Mouse (Mus musculus): Measurements from ENCODE around the gene Tenm4. TPM values are rescaled to one million over a fixed set of nuclear protein-coding genes. Genes with fewer than 3 reads are reported as not detected.

The Tenm4 gene
- polyA plus RNA-seq, 2 experiments, result 12.7 to 37.4 TPM

GRCm38 (mm10) chr7:96267266-96267665, 96.2 kb downstream of the Tenm4 start:
- WGBS, result 33% methylated on average over 6 of the region's 6 CpGs
- H3K27me3 ChIP-seq (ENCODE audit: control insufficient read depth, insufficient read depth, low read length), result no peaks in the 10 kb centered on the region
- H3K9me3 ChIP-seq (ENCODE audit: control insufficient read depth, low read length), result no peaks in the 10 kb centered on the region
- H3K4me2 ChIP-seq (replicated peaks; ENCODE audit: low read depth, low read length, severe bottlenecking), result no peak overlapping the region
- no peak overlapping the region for H3K9ac ChIP-seq (ENCODE audit: low read depth, low read length, severe bottlenecking)
- DNase-seq (ENCODE audit: low spot score), result peak; percentile 82
- no peak overlapping the region for H3K4me3 ChIP-seq (replicated peaks; ENCODE audit: low read length)
- no peak overlapping the region for H3K27ac ChIP-seq (replicated peaks; ENCODE audit: low read depth, low read length)
- H3K36me3 ChIP-seq (ENCODE audit: control insufficient read depth, insufficient read depth, low read length), result no peaks in the 10 kb centered on the region
- H3K4me1 ChIP-seq (ENCODE audit: control insufficient read depth, insufficient read depth, low read length), result peaks cover 8% of the 10 kb centered on the region
- ATAC-seq (ENCODE audit: low FRiP score, low read depth), result peak; percentile 53
- TF ChIP-seq POLR2A (IDR thresholded peaks at IDR 0.05; ENCODE audit: borderline replicate concordance, extremely low read depth, insufficient read depth, insufficient read length), result no peak

DNA sequence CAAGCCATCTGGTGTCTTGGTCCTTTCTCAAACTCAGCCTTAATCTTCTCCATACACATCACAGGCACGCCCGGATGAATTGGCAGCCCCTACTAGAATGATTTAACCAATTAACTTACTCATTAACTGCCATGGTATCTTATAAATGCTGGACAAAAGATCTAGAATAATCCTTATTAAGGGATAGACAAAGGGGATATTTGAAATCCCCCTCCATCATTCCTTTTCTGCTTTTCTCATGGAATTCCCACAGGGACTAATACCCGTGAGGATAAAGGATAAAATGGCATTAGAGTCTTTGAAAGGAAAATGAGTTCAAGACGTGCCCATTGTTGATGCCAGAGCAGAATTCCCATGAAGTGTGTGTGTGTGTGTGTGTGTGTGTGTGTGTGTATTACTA, 99.6 kb downstream of the Tenm4 start:
- Histone ChIP-seq H3K9ac (ENCODE audit: low read depth, low read length, severe bottlenecking) (no peak overlapping the region), H3K27ac (replicated peaks; ENCODE audit: low read depth, low read length) (no peak overlapping the region), H3K9me3 (ENCODE audit: control insufficient read depth, low read length) (no peaks in the 10 kb centered on the region), H3K27me3 (ENCODE audit: control insufficient read depth, insufficient read depth, low read length) (no peaks in the 10 kb centered on the region), H3K4me3 (replicated peaks; ENCODE audit: low read length) (no peak overlapping the region), H3K4me2 (replicated peaks; ENCODE audit: low read depth, low read length, severe bottlenecking) (no peak overlapping the region), H3K4me1 (ENCODE audit: control insufficient read depth, insufficient read depth, low read length) (peaks cover 5% of the 10 kb centered on the region), H3K36me3 (ENCODE audit: control insufficient read depth, insufficient read depth, low read length) (no peaks in the 10 kb centered on the region)
- DNase-seq (ENCODE audit: low spot score), result no peak
- no peak for TF ChIP-seq POLR2A (IDR thresholded peaks at IDR 0.05; ENCODE audit: borderline replicate concordance, extremely low read depth, insufficient read depth, insufficient read length)
- WGBS, result 70% methylated on average over 4 of the region's 4 CpGs
- no peak for ATAC-seq (ENCODE audit: low FRiP score, low read depth)

- Histone ChIP-seq H3K4me3 (replicated peaks; ENCODE audit: low read length) (no peak overlapping the region), H3K27ac (replicated peaks; ENCODE audit: low read depth, low read length) (no peak overlapping the region), H3K36me3 (ENCODE audit: control insufficient read depth, insufficient read depth, low read length) (no peaks in the 10 kb centered on the region), H3K4me1 (ENCODE audit: control insufficient read depth, insufficient read depth, low read length) (no peaks in the 10 kb centered on the region), H3K9me3 (ENCODE audit: control insufficient read depth, low read length) (no peaks in the 10 kb centered on the region), H3K27me3 (ENCODE audit: control insufficient read depth, insufficient read depth, low read length) (no peaks in the 10 kb centered on the region), H3K9ac (ENCODE audit: low read depth, low read length, severe bottlenecking) (no peak overlapping the region), H3K4me2 (replicated peaks; ENCODE audit: low read depth, low read length, severe bottlenecking) (no peak overlapping the region)
- 60% methylated on average over 3 of the region's 3 CpGs for whole genome bisulfite sequencing
- TF ChIP-seq POLR2A (IDR thresholded peaks at IDR 0.05; ENCODE audit: borderline replicate concordance, extremely low read depth, insufficient read depth, insufficient read length), result no peak
- ATAC-seq (ENCODE audit: low FRiP score, low read depth) (no peak), DNase-seq (ENCODE audit: low spot score) (no peak)
Measured at GRCm38 (mm10) chr7:96272068-96272467, 101.0 kb downstream of the Tenm4 start.

DNA sequence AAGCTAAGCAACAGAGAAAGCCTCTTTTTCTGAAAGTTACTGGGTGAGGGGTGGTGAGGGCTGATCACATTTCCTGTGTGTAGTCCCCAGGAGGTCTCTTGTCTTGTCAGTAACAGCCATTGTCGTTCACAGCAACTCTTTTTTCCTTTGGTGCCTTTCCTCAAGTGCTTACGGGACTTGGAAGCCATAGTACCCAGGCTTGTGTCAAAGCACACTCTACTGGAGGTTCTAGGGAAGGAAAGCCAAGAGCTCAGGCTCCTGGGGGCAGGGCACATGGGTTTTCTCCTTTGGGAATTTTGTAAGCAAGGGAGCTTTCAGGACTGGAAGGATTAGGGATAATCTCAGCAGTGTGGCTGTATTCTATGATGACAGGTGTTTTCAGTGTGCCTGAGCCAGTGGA, 103.4 kb downstream of the Tenm4 start:
- ATAC-seq (ENCODE audit: low FRiP score, low read depth), result no peak
- 94% methylated on average over 2 of the region's 2 CpGs for WGBS

DNA sequence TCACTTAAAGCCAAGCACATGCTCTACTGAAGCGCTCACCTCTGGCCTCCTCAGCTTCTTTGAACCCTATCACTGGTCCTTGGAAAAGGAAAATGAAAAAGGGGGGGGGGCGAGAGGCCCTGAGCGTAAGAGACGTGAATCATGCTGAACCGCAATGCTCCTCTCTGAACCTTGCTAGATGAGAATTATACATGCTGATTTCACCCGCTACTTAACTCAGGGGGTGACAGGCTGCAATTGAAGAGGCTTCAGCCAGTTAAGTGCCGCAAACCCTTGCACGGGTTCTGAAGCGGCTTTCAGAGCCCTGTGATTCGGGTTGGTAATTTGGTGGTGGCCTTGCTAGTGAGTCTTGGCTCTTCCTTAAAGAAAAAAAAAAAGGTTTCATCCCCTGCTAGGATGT, 106.5 kb downstream of the Tenm4 start:
- DNase-seq (ENCODE audit: low spot score) (no peak), ATAC-seq (ENCODE audit: low FRiP score, low read depth) (no peak)
- WGBS, result 84% methylated on average over 10 of the region's 10 CpGs
- Histone ChIP-seq H3K9me3 (ENCODE audit: control insufficient read depth, low read length) (no peaks in the 10 kb centered on the region), H3K9ac (ENCODE audit: low read depth, low read length, severe bottlenecking) (no peak overlapping the region), H3K4me3 (replicated peaks; ENCODE audit: low read length) (no peak overlapping the region), H3K27me3 (ENCODE audit: control insufficient read depth, insufficient read depth, low read length) (no peaks in the 10 kb centered on the region), H3K36me3 (ENCODE audit: control insufficient read depth, insufficient read depth, low read length) (no peaks in the 10 kb centered on the region), H3K27ac (replicated peaks; ENCODE audit: low read depth, low read length) (no peak overlapping the region), H3K4me1 (ENCODE audit: control insufficient read depth, insufficient read depth, low read length) (peaks cover 12% of the 10 kb centered on the region), H3K4me2 (replicated peaks; ENCODE audit: low read depth, low read length, severe bottlenecking) (no peak overlapping the region)
- no peak for TF ChIP-seq POLR2A (IDR thresholded peaks at IDR 0.05; ENCODE audit: borderline replicate concordance, extremely low read depth, insufficient read depth, insufficient read length)

More for the DNA sequence above, 103.4 kb downstream of the Tenm4 start:
- no peak for DNase-seq (ENCODE audit: low spot score)
- H3K4me2 ChIP-seq (replicated peaks; ENCODE audit: low read depth, low read length, severe bottlenecking), result no peak overlapping the region
- H3K27me3 ChIP-seq (ENCODE audit: control insufficient read depth, insufficient read depth, low read length), result no peaks in the 10 kb centered on the region
- no peaks in the 10 kb centered on the region for H3K9me3 ChIP-seq (ENCODE audit: control insufficient read depth, low read length)
- no peak overlapping the region for H3K27ac ChIP-seq (replicated peaks; ENCODE audit: low read depth, low read length)
- no peaks in the 10 kb centered on the region for H3K36me3 ChIP-seq (ENCODE audit: control insufficient read depth, insufficient read depth, low read length)
- H3K4me3 ChIP-seq (replicated peaks; ENCODE audit: low read length), result no peak overlapping the region
- H3K9ac ChIP-seq (ENCODE audit: low read depth, low read length, severe bottlenecking), result no peak overlapping the region
- no peak for TF ChIP-seq POLR2A (IDR thresholded peaks at IDR 0.05; ENCODE audit: borderline replicate concordance, extremely low read depth, insufficient read depth, insufficient read length)
- H3K4me1 ChIP-seq (ENCODE audit: control insufficient read depth, insufficient read depth, low read length), result 0 out of 2 replicates have a peak, but pooled peaks cover 3% of the 10 kb centered on the region

DNA sequence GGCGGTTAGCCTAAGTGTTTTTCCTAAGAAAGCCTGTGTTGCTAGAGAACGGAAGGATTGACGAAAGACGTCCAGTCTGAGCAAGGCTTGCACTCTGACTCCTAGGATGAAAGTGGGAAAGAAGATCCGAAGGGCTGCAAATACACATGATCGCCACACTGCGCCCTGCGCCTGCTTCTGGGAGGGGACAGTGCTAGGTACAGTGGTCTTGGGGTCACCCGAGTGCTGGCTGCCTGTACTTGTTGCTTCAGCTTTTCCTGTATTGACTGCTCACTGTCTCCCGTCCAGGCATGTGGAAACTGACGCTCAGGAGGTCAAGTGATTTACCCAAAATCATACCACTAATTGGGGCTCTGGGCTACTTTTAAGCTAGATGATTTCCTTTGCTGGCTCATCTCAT, 107.3 kb downstream of the Tenm4 start:
- H3K4me3 ChIP-seq (replicated peaks; ENCODE audit: low read length), result no peak overlapping the region
- no peaks in the 10 kb centered on the region for H3K9me3 ChIP-seq (ENCODE audit: control insufficient read depth, low read length)
- 67% methylated on average over 11 of the region's 11 CpGs for WGBS
- ATAC-seq (ENCODE audit: low FRiP score, low read depth) (no peak), DNase-seq (ENCODE audit: low spot score) (no peak)
- H3K4me1 ChIP-seq (ENCODE audit: control insufficient read depth, insufficient read depth, low read length), result peaks cover 12% of the 10 kb centered on the region
- no peak overlapping the region for H3K9ac ChIP-seq (ENCODE audit: low read depth, low read length, severe bottlenecking)
- no peak overlapping the region for H3K4me2 ChIP-seq (replicated peaks; ENCODE audit: low read depth, low read length, severe bottlenecking)
- H3K36me3 ChIP-seq (ENCODE audit: control insufficient read depth, insufficient read depth, low read length), result no peaks in the 10 kb centered on the region
- H3K27me3 ChIP-seq (ENCODE audit: control insufficient read depth, insufficient read depth, low read length), result no peaks in the 10 kb centered on the region
- TF ChIP-seq POLR2A (IDR thresholded peaks at IDR 0.05; ENCODE audit: borderline replicate concordance, extremely low read depth, insufficient read depth, insufficient read length), result no peak
- H3K27ac ChIP-seq (replicated peaks; ENCODE audit: low read depth, low read length), result no peak overlapping the region

Data from limb, embryonic 14.5 days (tissue).